Mouse (Mus musculus) kidney, postnatal 0 days (tissue): Measurements from ENCODE around the gene Mpst. TPM values are rescaled to one million over a fixed set of nuclear protein-coding genes. Genes with fewer than 3 reads are reported as not detected.

Source experiments
- ATAC-seq: fragments of 200-750 bp; cut with Nextera tagmentation; replicated peaks from 2 replicates; pipeline ENCODE4 v1.8.0; 2017; ENCODE audit warnings: low read depth, moderate number of reproducible peaks, moderate TSS enrichment, moderate library complexity; ENCODE audit not compliant: low FRiP score
- DNase-seq: peaks from one replicate; pipeline ENCODE4 v3.0.0-alpha.2; 2016; ENCODE audit warnings: low spot score
- H3K27ac ChIP-seq: fragments of 300-500 bp; sonication (generic); 2 replicates; pipeline ENCODE4 v1.5.1; 2014; ENCODE audit warnings: mild to moderate bottlenecking
- H3K27me3 ChIP-seq: fragments of 300-500 bp; sonication (generic); 2 replicates; pipeline ENCODE4 v1.6.1; 2014; ENCODE audit warnings: low read length, mixed read lengths; ENCODE audit not compliant: insufficient read depth
- H3K36me3 ChIP-seq: fragments of 300-500 bp; sonication (generic); 2 replicates; pipeline ENCODE4 v1.6.1; 2014; ENCODE audit warnings: low read length, mixed read lengths; ENCODE audit not compliant: insufficient read depth
- H3K4me1 ChIP-seq: fragments of 300-500 bp; sonication (generic); replicated peaks from 2 replicates; pipeline ENCODE4 v1.6.1; 2014; ENCODE audit warnings: antibody characterized with exemption, low read length, mixed read lengths; ENCODE audit not compliant: insufficient read depth
- H3K4me2 ChIP-seq: fragments of 300-500 bp; sonication (generic); 2 replicates; pipeline ENCODE4 v1.6.1; 2014; ENCODE audit warnings: mild to moderate bottlenecking, low read length, moderate library complexity, mixed read lengths
- H3K4me3 ChIP-seq: fragments of 300-500 bp; sonication (generic); replicated peaks from 2 replicates; pipeline ENCODE4 v1.5.1; 2014; ENCODE audit warnings: low read depth, low read length
- H3K9ac ChIP-seq: fragments of 300-500 bp; sonication (generic); 2 replicates; pipeline ENCODE4 v1.6.1; 2014; ENCODE audit warnings: low read depth, low read length
- H3K9me3 ChIP-seq: fragments of 300-500 bp; sonication (generic); replicated peaks from 2 replicates; pipeline ENCODE4 v1.6.1; 2016; ENCODE audit warnings: low read length, inconsistent platforms, mixed read lengths
- CTCF ChIP-seq: IDR thresholded peaks from 2 replicates; pipeline ENCODE4 v1.5.1; 2016; ENCODE audit warnings: antibody characterized with exemption, low read depth, mild to moderate bottlenecking, moderate library complexity
- WGBS: fragments of 180-500 bp; shearing (Covaris S2); extraction: QIAGEN DNeasy Blood & Tissue Kit; methylation state at CpG from one replicate; pipeline ENCODE4 v1.1.7; 2014; 5-methylcytosine and 5-hydroxymethylcytosine counted together
- polyA plus RNA-seq: library from polyadenylated mRNA; unstranded; fragments of >200 nt; fragmentation: Nextera tagmentation; extraction: Ambion mirVana; gene quantifications from 2 replicates; pipeline ENCODE4 v1.2.1, GENCODE M21; 2015

The Mpst gene
- polyA plus RNA-seq, 1 experiment from 2014 or later = 4.6 TPM

DNA sequence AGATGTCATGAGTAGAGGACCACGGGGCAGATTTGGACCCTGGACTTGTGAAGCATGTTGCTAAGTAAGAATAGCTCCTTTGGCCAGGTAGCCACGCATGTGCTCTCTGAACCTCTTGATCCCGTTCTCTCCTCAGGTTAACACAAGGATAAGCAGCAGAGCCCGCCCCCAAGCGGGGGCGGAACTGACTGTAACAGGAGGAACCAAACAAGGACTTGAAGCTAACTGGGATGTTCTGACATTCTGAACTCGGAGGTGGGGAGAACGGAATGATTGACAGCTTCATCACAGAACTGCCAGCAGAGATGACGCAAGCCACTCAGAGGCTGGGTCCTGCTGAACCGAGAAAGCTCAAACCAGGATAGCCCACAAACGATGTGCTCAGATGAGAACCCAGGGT lies 18.3 kb downstream of the Mpst start:
- 17% methylated on average over 11 of the region's 11 CpGs for WGBS
- no peak overlapping the region for H3K27ac ChIP-seq
- H3K36me3 ChIP-seq = no peaks in the 10 kb centered on the region
- DNase-seq = peak; percentile 51
- peaks cover 6% of the 10 kb centered on the region for H3K4me1 ChIP-seq
- no peak overlapping the region for H3K4me3 ChIP-seq
- H3K9me3 ChIP-seq = no peaks in the 10 kb centered on the region
- H3K9ac ChIP-seq = no peak overlapping the region
- peak; percentile 73 for ATAC-seq
- peak; percentile 21; the same call in 1 of the 2 replicates for TF ChIP-seq CTCF
- H3K27me3 ChIP-seq = no peaks in the 10 kb centered on the region
- no peak overlapping the region for H3K4me2 ChIP-seq

GRCm38 (mm10) chr15:78425230-78425629 lies 19.0 kb downstream of the Mpst start:
- WGBS = 65% methylated on average over 4 of the region's 4 CpGs
- Histone ChIP-seq H3K27me3 (no peaks in the 10 kb centered on the region), H3K9me3 (no peaks in the 10 kb centered on the region)

GRCm38 (mm10) chr15:78428391-78429138 lies 22.3 kb downstream of the Mpst start, which contains the start of gene Kctd17:
Kctd17 (plus strand) TSS chr15:78428564.
- WGBS = under 1% methylated on average over 51 of the region's 52 CpGs
- DNase-seq (peak; percentile 89), ATAC-seq (peak; percentile 47; the same call in 1 of the 2 replicates)

More at GRCm38 (mm10) chr15:78425230-78425629, 19.0 kb downstream of the Mpst start:
- DNase-seq = no peak
- no peak overlapping the region for H3K4me2 ChIP-seq
- peaks cover 10% of the 10 kb centered on the region for H3K4me1 ChIP-seq
- H3K4me3 ChIP-seq = no peak overlapping the region
- H3K36me3 ChIP-seq = no peaks in the 10 kb centered on the region
- H3K27ac ChIP-seq = no peak overlapping the region
- H3K9ac ChIP-seq = no peak overlapping the region
- peak; percentile 32; the same call in 1 of the 2 replicates for TF ChIP-seq CTCF
- no peak for ATAC-seq

DNA sequence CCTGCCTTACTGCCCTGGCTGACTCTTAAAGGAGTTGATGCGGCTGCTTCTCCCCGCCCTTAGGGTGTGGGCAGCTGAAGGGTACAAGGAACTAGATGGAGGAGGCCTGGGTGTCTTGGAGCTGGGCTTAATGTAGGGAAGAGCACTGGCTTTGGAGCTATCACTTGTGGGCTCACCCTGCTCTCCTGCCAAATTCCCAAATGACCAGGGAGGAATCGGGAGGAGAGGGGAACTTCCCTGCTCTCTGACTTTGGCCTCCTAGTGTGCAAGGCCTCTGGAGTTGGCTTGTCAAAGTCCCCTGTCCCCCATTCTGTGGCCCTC lies 22.9 kb downstream of the Mpst start:
- no peak for ATAC-seq
- no peak for DNase-seq
- no peak for TF ChIP-seq CTCF
- no peaks in the 10 kb centered on the region for H3K9me3 ChIP-seq
- H3K36me3 ChIP-seq = peaks cover 9% of the 10 kb centered on the region; the same call in 1 of the 2 replicates
- peaks cover 17% of the 10 kb centered on the region for H3K4me1 ChIP-seq
- peak overlapping the region; percentile 67 for H3K4me3 ChIP-seq
- H3K4me2 ChIP-seq = peak overlapping the region; percentile 84
- no peaks in the 10 kb centered on the region for H3K27me3 ChIP-seq
- peak overlapping the region; percentile 59 for H3K9ac ChIP-seq
- WGBS = 3% methylated on average over 3 of the region's 3 CpGs
- peak overlapping the region; percentile 76 for H3K27ac ChIP-seq

More at GRCm38 (mm10) chr15:78428391-78429138, 22.3 kb downstream of the Mpst start, which contains the start of gene Kctd17:
- Histone ChIP-seq H3K4me2 (peak within 1 kb of the TSS; percentile 84), H3K36me3 (peaks cover 6% of the 10 kb centered on the region; the same call in 1 of the 2 replicates), H3K4me1 (peaks cover 17% of the 10 kb centered on the region), H3K27me3 (no peaks in the 10 kb centered on the region), H3K4me3 (peak within 1 kb of the TSS; percentile 67), H3K9me3 (no peaks in the 10 kb centered on the region), H3K27ac (peak within 1 kb of the TSS; percentile 76), H3K9ac (peak within 1 kb of the TSS; percentile 59)
- TF ChIP-seq CTCF = no peak

- no peak for TF ChIP-seq CTCF
- WGBS = 58% methylated on average over 13 of the region's 13 CpGs
- DNase-seq (peak; percentile 44), ATAC-seq (no peak)
- Histone ChIP-seq H3K4me3 (peak overlapping the region; percentile 67), H3K9ac (no peak overlapping the region), H3K9me3 (no peaks in the 10 kb centered on the region), H3K36me3 (peaks cover 9% of the 10 kb centered on the region; the same call in 1 of the 2 replicates), H3K27me3 (no peaks in the 10 kb centered on the region), H3K4me2 (peak overlapping the region; percentile 84), H3K4me1 (peaks cover 17% of the 10 kb centered on the region), H3K27ac (peak overlapping the region; percentile 76)
These were observed 23.8 kb downstream of the Mpst start for GRCm38 (mm10) chr15:78429871-78430622.

DNA sequence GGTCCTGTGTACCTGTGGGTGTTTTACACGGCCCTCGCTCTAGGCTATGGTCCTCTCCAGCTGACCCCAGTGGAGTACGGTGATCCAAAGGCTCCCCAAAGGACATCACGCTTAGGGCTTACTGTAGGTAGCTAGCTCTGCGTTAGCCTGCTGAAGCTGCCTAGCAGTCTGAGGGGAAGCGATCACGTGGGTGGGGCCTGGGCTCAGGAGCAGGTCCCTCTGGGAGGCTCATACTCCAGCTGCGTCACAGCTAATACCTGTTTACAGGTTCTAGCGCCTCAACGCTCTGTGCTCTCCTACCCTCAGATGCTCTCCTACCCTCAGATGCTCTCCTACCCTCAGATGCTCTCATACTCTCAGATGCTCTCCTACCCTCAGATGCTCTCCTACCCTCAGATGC lies 24.7 kb downstream of the Mpst start:
- ATAC-seq = no peak
- Histone ChIP-seq H3K4me2 (no peak overlapping the region), H3K9me3 (no peaks in the 10 kb centered on the region), H3K4me1 (peaks cover 17% of the 10 kb centered on the region), H3K4me3 (no peak overlapping the region), H3K9ac (no peak overlapping the region), H3K27ac (peak overlapping the region; percentile 76; the same call in 1 of the 2 replicates), H3K36me3 (peaks cover 14% of the 10 kb centered on the region; the same call in 1 of the 2 replicates), H3K27me3 (no peaks in the 10 kb centered on the region)
- no peak for TF ChIP-seq CTCF
- no peak for DNase-seq
- 88% methylated on average over 10 of the region's 10 CpGs for WGBS
